Mouse (Mus musculus) liver, postnatal 0 days (tissue): Measurements from ENCODE around the gene Fmr1. TPM values are rescaled to one million over a fixed set of nuclear protein-coding genes. Genes with fewer than 3 reads are reported as not detected.
"Not testable (repeated sequence)": the region's sequence is repeated elsewhere in the genome, so short reads cannot be mapped to it uniquely, and the experiment has no call there.

Experiments
- ATAC-seq: fragments of 200-750 bp; cut with Nextera tagmentation; 2 replicates; pipeline ENCODE4 v1.8.0; 2017; ENCODE audit warnings: mild to moderate bottlenecking, moderate library complexity
- DNase-seq: peaks from one replicate; pipeline ENCODE4 v3.0.0-alpha.2; 2016
- H3K27ac ChIP-seq: fragments of 300-500 bp; sonication (generic); 2 replicates; pipeline ENCODE4 v1.5.1; 2014; ENCODE audit warnings: antibody characterized with exemption, moderate library complexity, mild to moderate bottlenecking, low read depth
- H3K27me3 ChIP-seq: fragments of 300-500 bp; sonication (generic); 2 replicates; pipeline ENCODE4 v1.6.1; 2014; ENCODE audit warnings: low read length, control low read depth, mixed read lengths; ENCODE audit not compliant: insufficient read depth
- H3K36me3 ChIP-seq: fragments of 300-500 bp; sonication (generic); replicated peaks from 2 replicates; pipeline ENCODE4 v1.6.1; 2014; ENCODE audit warnings: mild to moderate bottlenecking, control low read depth, low read length, moderate library complexity, mixed read lengths; ENCODE audit not compliant: insufficient read depth
- H3K4me1 ChIP-seq: fragments of 300-500 bp; sonication (generic); 2 replicates; pipeline ENCODE4 v1.6.1; 2014; ENCODE audit warnings: antibody characterized with exemption, mild to moderate bottlenecking, control low read depth; ENCODE audit not compliant: insufficient read depth
- H3K4me2 ChIP-seq: fragments of 300-500 bp; sonication (generic); 2 replicates; pipeline ENCODE4 v1.6.1; 2014; ENCODE audit warnings: low read depth, mild to moderate bottlenecking, low read length, moderate library complexity, mixed read lengths
- H3K4me3 ChIP-seq: fragments of 300-500 bp; sonication (generic); 2 replicates; pipeline ENCODE4 v1.5.1; 2014; ENCODE audit warnings: low read depth, low read length
- H3K9ac ChIP-seq: fragments of 300-500 bp; sonication (generic); replicated peaks from 2 replicates; pipeline ENCODE4 v1.6.1; 2014; ENCODE audit warnings: mild to moderate bottlenecking, moderate library complexity
- H3K9me3 ChIP-seq: fragments of 300-500 bp; sonication (generic); 2 replicates; pipeline ENCODE4 v1.6.1; 2016; ENCODE audit warnings: mild to moderate bottlenecking, control low read depth, low read length, mixed read lengths
- CTCF ChIP-seq: sonication (generic); IDR thresholded peaks from 2 replicates; pipeline ENCODE4 v1.5.1; 2016; ENCODE audit warnings: antibody characterized with exemption, low read depth
- EP300 ChIP-seq: IDR thresholded peaks from 2 replicates; pipeline ENCODE4 v1.6.1; 2016; ENCODE audit warnings: antibody characterized with exemption, low read depth, mild to moderate bottlenecking
- WGBS: fragments of 180-500 bp; shearing (Covaris S2); extraction: QIAGEN DNeasy Blood & Tissue Kit; methylation state at CpG from one replicate; pipeline ENCODE4 v1.1.7; 2014; ENCODE audit not compliant: insufficient replicate concordance; 5-methylcytosine and 5-hydroxymethylcytosine counted together
- polyA plus RNA-seq: library from polyadenylated mRNA; unstranded; fragments of >200 nt; fragmentation: Nextera tagmentation; extraction: Ambion mirVana; gene quantifications from 2 replicates; pipeline ENCODE4 v1.2.1, GENCODE M21; 2015

The Fmr1 gene
- 12.1 and 13.9 TPM in 2 replicates for polyA plus RNA-seq

GRCm38 (mm10) chrX:68678333-68678740, at the start of gene Fmr1:
Gene Fmr1, plus strand, starts transcription at chrX:68678541.
- TF ChIP-seq EP300: no peak
- TF ChIP-seq CTCF: peak; percentile 23; the same call in 1 of the 2 replicates
- Histone ChIP-seq H3K27me3 (no peaks in the 10 kb centered on the region), H3K4me2 (peak within 1 kb of the TSS; percentile 76), H3K4me3 (peak within 1 kb of the TSS; percentile 77), H3K9ac (peak within 1 kb of the TSS; percentile 88), H3K9me3 (no peaks in the 10 kb centered on the region), H3K4me1 (no peaks in the 10 kb centered on the region), H3K27ac (peak within 1 kb of the TSS; percentile 93), H3K36me3 (no peaks in the 10 kb centered on the region)
- WGBS: 20% methylated on average over 37 of the region's 49 CpGs
- ATAC-seq (peak; percentile 96), DNase-seq (peak; percentile 98)

- Histone ChIP-seq H3K36me3 (no peaks in the 10 kb centered on the region), H3K4me3 (no peak overlapping the region), H3K4me2 (no peak overlapping the region), H3K27me3 (no peaks in the 10 kb centered on the region), H3K4me1 (no peaks in the 10 kb centered on the region), H3K9me3 (no peaks in the 10 kb centered on the region), H3K9ac (no peak overlapping the region), H3K27ac (no peak overlapping the region)
- no peak for ATAC-seq
- 47% methylated on average over 1 of the region's 1 CpGs for WGBS
- TF ChIP-seq CTCF: no peak
- no peak for TF ChIP-seq EP300
- DNase-seq: no peak
Measured at GRCm38 (mm10) chrX:68641603-68642002, 36.7 kb upstream of the Fmr1 start.

DNA sequence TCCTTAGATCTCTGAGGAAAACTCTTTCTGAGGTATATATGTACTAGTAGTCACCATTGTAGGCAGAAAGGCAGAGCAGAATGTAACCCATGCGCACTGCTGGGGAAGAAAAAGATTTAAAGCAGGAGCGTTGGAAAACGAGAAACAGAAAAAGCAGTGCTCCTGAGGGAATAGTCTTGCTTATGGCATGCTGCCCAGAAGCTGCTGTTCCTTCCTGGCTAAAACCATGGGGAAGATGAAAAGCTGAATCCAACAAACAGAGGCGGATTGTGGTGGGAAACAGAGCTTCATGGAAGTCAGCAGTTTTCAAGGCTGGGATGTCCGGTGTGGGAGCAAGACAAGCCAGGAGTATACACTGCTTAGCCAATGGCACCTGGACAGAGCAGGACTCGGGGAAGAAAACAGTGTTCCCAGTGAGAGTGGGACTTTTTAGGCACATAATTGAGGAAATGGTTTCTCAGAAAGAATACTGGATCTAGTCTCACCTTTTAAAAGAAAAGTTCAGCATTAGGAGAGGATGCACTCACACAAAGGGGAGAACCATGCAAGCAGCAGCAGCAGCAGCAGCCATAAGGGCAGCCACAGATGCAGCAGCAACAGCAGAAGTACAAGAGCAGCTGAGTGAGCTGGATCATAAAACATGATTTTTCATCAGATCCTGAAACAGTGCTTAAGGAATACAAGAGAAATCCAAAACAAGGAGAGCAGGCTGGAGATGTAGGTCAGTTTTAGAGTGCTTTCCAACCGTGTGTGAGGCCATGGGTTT, 33.0 kb upstream of the Fmr1 start:
- no peak for ATAC-seq
- no peaks in the 10 kb centered on the region for H3K4me1 ChIP-seq
- 71% methylated on average over 7 of the region's 7 CpGs for WGBS
- H3K9ac ChIP-seq: no peak overlapping the region
- H3K9me3 ChIP-seq: no peaks in the 10 kb centered on the region
- no peak overlapping the region for H3K4me3 ChIP-seq
- H3K36me3 ChIP-seq: no peaks in the 10 kb centered on the region
- H3K27ac ChIP-seq: no peak overlapping the region
- no peak for TF ChIP-seq CTCF
- DNase-seq: no peak
- H3K4me2 ChIP-seq: no peak overlapping the region
- H3K27me3 ChIP-seq: no peaks in the 10 kb centered on the region

DNA sequence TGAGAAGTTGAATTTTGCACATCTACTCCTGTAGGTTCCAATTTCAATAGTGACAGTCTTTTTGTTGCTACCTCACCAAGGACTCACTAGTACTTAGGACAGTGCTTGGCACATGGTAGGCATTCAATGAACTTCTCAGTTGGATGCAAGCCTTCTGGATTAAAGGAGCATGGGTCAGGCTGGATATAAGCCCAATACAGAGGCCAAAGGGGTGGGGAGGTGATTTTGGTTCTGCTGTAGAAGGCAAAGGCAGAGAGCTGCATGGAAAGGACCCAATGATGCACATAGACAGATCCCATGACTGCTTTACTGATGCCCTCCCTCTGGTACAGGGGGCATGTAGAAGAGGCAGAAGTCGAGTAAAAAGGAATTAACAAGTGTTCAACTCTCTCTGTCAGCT, 833 bp upstream of the Fmr1 start:
- no peak overlapping the region for H3K27ac ChIP-seq
- no peaks in the 10 kb centered on the region for H3K27me3 ChIP-seq
- 26% methylated on average over 1 of the region's 1 CpGs for WGBS
- peak overlapping the region; percentile 76 for H3K4me2 ChIP-seq
- H3K9ac ChIP-seq: peak overlapping the region; percentile 53; the same call in 1 of the 2 replicates
- ATAC-seq (no peak), DNase-seq (no peak)
- no peaks in the 10 kb centered on the region for H3K9me3 ChIP-seq
- no peaks in the 10 kb centered on the region for H3K36me3 ChIP-seq
- TF ChIP-seq EP300 (no peak), CTCF (no peak)
- peak overlapping the region; percentile 77 for H3K4me3 ChIP-seq
- H3K4me1 ChIP-seq: no peaks in the 10 kb centered on the region

DNA sequence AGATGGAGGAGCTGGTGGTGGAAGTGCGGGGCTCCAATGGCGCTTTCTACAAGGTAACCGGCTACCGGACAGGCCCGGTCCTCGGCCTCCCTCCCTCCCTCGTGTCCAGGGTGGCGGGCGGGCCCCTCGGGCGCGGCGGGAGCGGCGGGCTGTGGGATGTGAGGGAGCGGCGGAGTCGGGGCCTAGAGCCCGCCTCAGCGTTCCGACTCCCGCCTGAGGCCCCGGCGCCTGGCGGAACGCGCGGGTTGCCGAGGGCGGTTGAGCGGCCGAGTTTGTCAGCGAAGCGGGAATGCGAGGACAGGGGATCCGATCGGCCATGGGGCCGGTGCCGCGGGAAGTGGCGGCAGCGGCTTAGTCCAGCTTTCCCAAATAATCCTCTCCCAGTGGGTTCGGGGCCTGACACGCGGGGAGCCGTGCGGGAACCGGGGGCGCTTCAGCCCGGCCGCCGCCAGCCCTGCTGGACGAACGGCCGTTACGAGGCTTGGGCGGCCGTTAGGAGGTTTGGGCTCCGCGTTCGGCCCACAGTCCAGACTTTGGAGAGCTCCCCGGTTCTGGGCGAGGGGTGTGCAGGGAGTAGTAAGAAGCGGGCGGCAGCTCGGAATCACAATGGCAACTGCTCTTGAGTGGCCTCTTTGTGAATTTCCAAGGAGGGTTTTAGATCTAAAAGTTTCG, 610 bp downstream of the Fmr1 start:
- no peaks in the 10 kb centered on the region for H3K36me3 ChIP-seq
- peak overlapping the region; percentile 77 for H3K4me3 ChIP-seq
- WGBS: 16% methylated on average over 46 of the region's 67 CpGs
- H3K27me3 ChIP-seq: no peaks in the 10 kb centered on the region
- no peaks in the 10 kb centered on the region for H3K4me1 ChIP-seq
- no peaks in the 10 kb centered on the region for H3K9me3 ChIP-seq
- H3K9ac ChIP-seq: peak overlapping the region; percentile 88
- TF ChIP-seq EP300: no peak
- no peak for TF ChIP-seq CTCF
- peak overlapping the region; percentile 93 for H3K27ac ChIP-seq
- peak; percentile 41 for DNase-seq
- H3K4me2 ChIP-seq: peak overlapping the region; percentile 61
- peak; percentile 66 for ATAC-seq

DNA sequence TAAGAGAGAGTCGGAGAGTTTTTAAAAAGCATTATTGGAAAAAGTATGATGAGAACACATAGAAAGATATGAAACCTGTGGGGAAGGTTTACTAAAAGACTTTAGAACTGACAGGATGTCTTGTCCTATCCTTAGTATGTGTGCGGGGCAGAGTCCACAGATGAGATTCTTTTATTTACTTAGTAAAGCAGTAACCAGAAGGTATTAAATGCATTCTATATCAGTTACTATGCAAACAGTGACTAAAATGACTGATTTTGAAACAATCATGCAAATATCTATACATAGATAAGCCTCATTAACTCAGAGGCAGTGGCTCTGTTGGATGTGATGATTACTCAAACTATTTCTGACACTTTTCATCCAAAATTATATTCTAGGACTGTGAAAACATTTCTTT, 6.4 kb downstream of the Fmr1 start:
- Histone ChIP-seq H3K9me3 (no peaks in the 10 kb centered on the region), H3K4me2 (no peak overlapping the region), H3K36me3 (no peaks in the 10 kb centered on the region), H3K27me3 (no peaks in the 10 kb centered on the region), H3K4me1 (no peaks in the 10 kb centered on the region), H3K4me3 (no peak overlapping the region), H3K9ac (no peak overlapping the region), H3K27ac (no peak overlapping the region)
- TF ChIP-seq EP300: no peak
- no peak for TF ChIP-seq CTCF
- no peak for ATAC-seq
- no peak for DNase-seq
- WGBS: 72% methylated on average over 2 of the region's 2 CpGs

DNA sequence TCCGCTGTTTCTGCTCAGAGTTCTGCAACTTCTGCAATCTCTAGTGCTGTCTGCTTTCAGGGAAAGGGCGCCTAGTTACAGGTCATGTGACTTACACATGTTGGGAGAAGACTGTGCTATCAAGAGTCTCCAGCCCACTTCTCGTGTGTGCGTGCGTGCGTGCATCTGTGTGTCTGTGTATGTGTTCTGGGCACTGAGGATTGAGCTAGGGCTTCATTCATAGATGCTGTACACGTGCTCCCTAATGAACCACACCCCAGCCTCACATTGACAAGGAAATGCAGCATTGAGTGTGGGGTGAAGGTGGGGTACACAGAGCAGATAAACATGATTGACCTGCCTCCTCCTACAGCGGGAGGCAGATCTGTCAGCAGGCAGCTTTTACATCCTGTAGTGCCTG, 13.6 kb downstream of the Fmr1 start:
- not testable (repeated sequence) for H3K27me3 ChIP-seq, H3K4me1 ChIP-seq, H3K4me2 ChIP-seq, H3K4me3 ChIP-seq, H3K9me3 ChIP-seq, H3K36me3 ChIP-seq, H3K9ac ChIP-seq, H3K27ac ChIP-seq, DNase-seq
- ATAC-seq: peak; percentile 40
- 68% methylated on average over 8 of the region's 8 CpGs for WGBS
